In genomic region chr14:75720121-75720520, GRCm38 (mm10) we compare ENCODE assay signal across 31 mouse cellular contexts. TPM values are rescaled to one million over a fixed set of nuclear protein-coding genes. Genes with fewer than 3 reads are reported as not detected.
DNase-seq lines count a peak whose midpoint lies in the region; ATAC-seq lines count a peak whose summit lies in the region.
"Had no signal": no experiment of that assay in that cellular context is flagged by ENCODE, and none has a peak within 500 bp of the region (broad histone marks: within the 10 kb centered on the region; RNA-seq: fewer than 3 reads in every experiment).

No protein-coding gene starts in this region.

- H3K4me3 ChIP-seq in heart, embryonic 10.5 days: no peak overlapping the region
- H3K4me3 ChIP-seq in heart, embryonic 14.5 days (ENCODE audit: control insufficient read depth in 1 of 2, insufficient read depth in 1 of 2, low read depth in 1 of 2, low read length in 2 of 2): no peak overlapping the region
- H3K4me3 ChIP-seq: embryonic facial prominence, embryonic 13.5 days; erythroblast, embryonic 14.5 days; liver, embryonic 13.5 days; megakaryocyte, embryonic 14.5 days; midbrain, embryonic 13.5 days had no signal

- H3K4me2 ChIP-seq in heart, embryonic 14.5 days (ENCODE audit: low read length): no peak overlapping the region
- H3K4me2 ChIP-seq: embryonic facial prominence, embryonic 13.5 days; liver, embryonic 13.5 days; midbrain, embryonic 13.5 days had no signal

- H3K4me1 ChIP-seq in heart, embryonic 10.5 days: no peaks in the 10 kb centered on the region
- peaks cover 0 to 2% of the 10 kb centered on the region in 2 experiments; a peak in 1 of 4 replicates for H3K4me1 ChIP-seq in heart, embryonic 14.5 days (ENCODE audit: control insufficient read depth in 2 of 2, insufficient read depth in 2 of 2, low read length in 2 of 2)
- H3K4me1 ChIP-seq: embryonic facial prominence, embryonic 13.5 days; liver, embryonic 13.5 days; midbrain, embryonic 13.5 days had no signal

- WGBS in heart, embryonic 10.5 days: 75% methylated on average over 5 of the region's 5 CpGs
- 35% methylated on average over 5 of the region's 5 CpGs for WGBS in heart, embryonic 14.5 days

- DNase-seq in gastrocnemius, adult 18-20 months (ENCODE audit: low spot score): peak; percentile 62
- no peak for DNase-seq in gastrocnemius, postnatal 4 days (ENCODE audit: low spot score in 2 of 2)
- peak; percentile 40 to 73 for DNase-seq in heart, adult 18-20 months
- DNase-seq in heart, embryonic 10.5 days (ENCODE audit: low spot score): no peak
- DNase-seq in heart, postnatal 4 days: peak; percentile 37
- no peak for DNase-seq in kidney, adult 11 months
- DNase-seq: adrenal gland, adult 2 months; cerebellum, adult 8-10 months; cerebellum, postnatal 36 days; kidney, adult 8-10 months; kidney, postnatal 4 days; left cerebral cortex, postnatal 4 days; liver, embryonic 13.5 days; lung, adult 18-20 months; lung, postnatal 4 days; retina, postnatal 1 day; right cerebral cortex, postnatal 14 days; spleen, adult 18-20 months; thymus, postnatal 14 days had no signal

- ATAC-seq in heart, embryonic 14.5 days (ENCODE audit: insufficient number of reproducible peaks, insufficient read depth, low FRiP score, low read depth): no peak
- no peak for ATAC-seq in erythroblast, adult 5-6 weeks (replicated peaks; ENCODE audit: low FRiP score, poor library complexity, severe bottlenecking)
- ATAC-seq: activated CD4-positive, CD25-positive, alpha-beta regulatory T cell, adult 4 months; forebrain, embryonic 16.5 days; hindbrain, embryonic 16.5 days; lung, postnatal 0 days; midbrain, embryonic 13.5 days had no signal

- peaks cover 82% of the 10 kb centered on the region for H3K36me3 ChIP-seq in heart, embryonic 10.5 days
- H3K36me3 ChIP-seq in heart, embryonic 14.5 days (ENCODE audit: control insufficient read depth, insufficient read depth, low read length): peaks cover 89% of the 10 kb centered on the region

- no peak overlapping the region for H3K27ac ChIP-seq in heart, embryonic 10.5 days
- peak overlapping the region; percentile 55 to 61; a peak in 3 of 4 replicates for H3K27ac ChIP-seq in heart, embryonic 14.5 days (replicated peaks in 1 of 2; ENCODE audit: control insufficient read depth in 1 of 2, insufficient read depth in 1 of 2, low read depth in 2 of 2, low read length in 2 of 2)
- H3K27ac ChIP-seq: embryonic facial prominence, embryonic 13.5 days; kidney, postnatal 0 days; liver, embryonic 13.5 days; midbrain, embryonic 13.5 days had no signal

- 0 out of 2 replicates have a peak overlapping the region, but pooled peaks have one; percentile 18 for H3K9ac ChIP-seq in heart, embryonic 14.5 days (ENCODE audit: low read length)
- H3K9ac ChIP-seq: embryonic facial prominence, embryonic 13.5 days; liver, embryonic 13.5 days; midbrain, embryonic 13.5 days had no signal

- no peaks in the 10 kb centered on the region for H3K27me3 ChIP-seq in heart, embryonic 10.5 days (ENCODE audit: insufficient read depth, poor library complexity, severe bottlenecking)
- no peaks in the 10 kb centered on the region for H3K27me3 ChIP-seq in heart, embryonic 14.5 days (ENCODE audit: control insufficient read depth, insufficient read depth, low read length)
- H3K27me3 ChIP-seq: CH12.LX; embryonic facial prominence, embryonic 13.5 days; liver, embryonic 13.5 days; megakaryocyte, embryonic 14.5 days; midbrain, embryonic 13.5 days had no signal

- no peaks in the 10 kb centered on the region for H3K9me3 ChIP-seq in heart, embryonic 10.5 days
- no peaks in the 10 kb centered on the region for H3K9me3 ChIP-seq in heart, embryonic 14.5 days (ENCODE audit: control insufficient read depth, low read length)
- H3K9me3 ChIP-seq: embryonic facial prominence, embryonic 13.5 days; liver, embryonic 13.5 days; megakaryocyte, embryonic 14.5 days; midbrain, embryonic 13.5 days had no signal

RNA-seq across cellular contexts. Expression of gene Cog3, which starts 34.2 kb away (rescaled TPM):
- total RNA-seq in gastrocnemius, adult 18-20 months (2021): 1 to 10 TPM; 7.3 to 8.1 TPM
- total RNA-seq in gastrocnemius, postnatal 4 days (2021): 10 to 100 TPM; 18.0 to 18.3 TPM
- 10 to 100 TPM; 13.4 to 14.9 TPM for total RNA-seq in heart, adult 18-20 months (2021)
- polyA plus RNA-seq in heart, embryonic 10.5 days (2016; fragmentation: Nextera tagmentation; extraction: Ambion mirVana): 16.6 and 18.9 TPM in 2 replicates
- polyA plus RNA-seq in heart, embryonic 14.5 days (2014; fragmentation: Nextera tagmentation; extraction: Ambion mirVana): 16.0 and 16.5 TPM in 2 replicates
- total RNA-seq in heart, postnatal 4 days (2021): 10 to 100 TPM; 17.8 to 19.1 TPM
- total RNA-seq in erythroblast, adult 5-6 weeks (2015; ENCODE audit: low replicate concordance): 5.9 and 6.0 TPM in 2 replicates
- 11.9 and 14.2 TPM in 2 replicates for total RNA-seq in erythroblast, adult 5-6 weeks (2017; ENCODE audit: low replicate concordance)

Comparison
In these comparisons a context has a peak if more than half of its experiments do, and no peak if none do; other contexts are left out.
1. DNase-seq: peak in gastrocnemius, adult 18-20 months (single experiment), heart, adult 18-20 months (2 of 2) and heart, postnatal 4 days (single experiment); none in gastrocnemius, postnatal 4 days (0 of 2), heart, embryonic 10.5 days (single experiment) and kidney, adult 11 months (single experiment).